Mouse (Mus musculus) hindbrain, embryonic 11.5 days (tissue): Measurements from ENCODE around the gene P2ry12. TPM values are rescaled to one million over a fixed set of nuclear protein-coding genes. Genes with fewer than 3 reads are reported as not detected.

Experiments used
- ATAC-seq: fragments of 200-750 bp; cut with Nextera tagmentation; 2 replicates; pipeline ENCODE4 v1.8.0; 2017; ENCODE audit warnings: mild to moderate bottlenecking, moderate TSS enrichment, moderate library complexity; ENCODE audit not compliant: low FRiP score
- DNase-seq: peaks from one replicate; pipeline ENCODE4 v3.0.0-alpha.2; 2015; ENCODE audit warnings: low spot score
- H3K27ac ChIP-seq: fragments of 300-500 bp; sonication (generic); 2 replicates; pipeline ENCODE4 v1.5.1; 2014; ENCODE audit warnings: mild to moderate bottlenecking, low read depth, low read length
- H3K27me3 ChIP-seq: fragments of 300-500 bp; sonication (generic); 2 replicates; pipeline ENCODE4 v1.6.1; 2014; ENCODE audit warnings: mild to moderate bottlenecking, low read length, moderate library complexity, mixed read lengths; ENCODE audit not compliant: control insufficient read depth, insufficient read depth
- H3K36me3 ChIP-seq: fragments of 300-500 bp; sonication (generic); 2 replicates; pipeline ENCODE4 v1.6.1; 2014; ENCODE audit warnings: mild to moderate bottlenecking, low read length, moderate library complexity, mixed read lengths; ENCODE audit not compliant: control insufficient read depth, insufficient read depth
- H3K4me1 ChIP-seq: fragments of 300-500 bp; sonication (generic); replicated peaks from 2 replicates; pipeline ENCODE4 v1.6.1; 2014; ENCODE audit warnings: low read length, mixed read lengths; ENCODE audit not compliant: control insufficient read depth, insufficient read depth
- H3K4me2 ChIP-seq: fragments of 300-500 bp; sonication (generic); replicated peaks from 2 replicates; pipeline ENCODE4 v1.6.1; 2014; ENCODE audit warnings: mild to moderate bottlenecking, low read depth, low read length
- H3K4me3 ChIP-seq: fragments of 300-500 bp; sonication (generic); 2 replicates; pipeline ENCODE4 v1.5.1; 2014; ENCODE audit warnings: low read depth, low read length
- H3K9ac ChIP-seq: fragments of 300-500 bp; sonication (generic); 2 replicates; pipeline ENCODE4 v1.6.1; 2014; ENCODE audit warnings: low read depth, low read length
- H3K9me3 ChIP-seq: fragments of 300-500 bp; sonication (generic); 2 replicates; pipeline ENCODE4 v1.6.1; 2016; ENCODE audit warnings: low read length; ENCODE audit not compliant: control insufficient read depth
- WGBS: fragments of 180-500 bp; shearing (Covaris S2); extraction: QIAGEN DNeasy Blood & Tissue Kit; methylation state at CpG from one replicate; pipeline ENCODE4 v1.1.7; 2014; 5-methylcytosine and 5-hydroxymethylcytosine counted together
- polyA plus RNA-seq: library from polyadenylated mRNA; unstranded; fragments of >200 nt; fragmentation: Nextera tagmentation; extraction: Ambion mirVana; gene quantifications from 2 replicates; pipeline ENCODE4 v1.2.1, GENCODE M21; 2014

The P2ry12 gene
- polyA plus RNA-seq, 1 experiment from 2014 or later = 4.3 TPM

DNA sequence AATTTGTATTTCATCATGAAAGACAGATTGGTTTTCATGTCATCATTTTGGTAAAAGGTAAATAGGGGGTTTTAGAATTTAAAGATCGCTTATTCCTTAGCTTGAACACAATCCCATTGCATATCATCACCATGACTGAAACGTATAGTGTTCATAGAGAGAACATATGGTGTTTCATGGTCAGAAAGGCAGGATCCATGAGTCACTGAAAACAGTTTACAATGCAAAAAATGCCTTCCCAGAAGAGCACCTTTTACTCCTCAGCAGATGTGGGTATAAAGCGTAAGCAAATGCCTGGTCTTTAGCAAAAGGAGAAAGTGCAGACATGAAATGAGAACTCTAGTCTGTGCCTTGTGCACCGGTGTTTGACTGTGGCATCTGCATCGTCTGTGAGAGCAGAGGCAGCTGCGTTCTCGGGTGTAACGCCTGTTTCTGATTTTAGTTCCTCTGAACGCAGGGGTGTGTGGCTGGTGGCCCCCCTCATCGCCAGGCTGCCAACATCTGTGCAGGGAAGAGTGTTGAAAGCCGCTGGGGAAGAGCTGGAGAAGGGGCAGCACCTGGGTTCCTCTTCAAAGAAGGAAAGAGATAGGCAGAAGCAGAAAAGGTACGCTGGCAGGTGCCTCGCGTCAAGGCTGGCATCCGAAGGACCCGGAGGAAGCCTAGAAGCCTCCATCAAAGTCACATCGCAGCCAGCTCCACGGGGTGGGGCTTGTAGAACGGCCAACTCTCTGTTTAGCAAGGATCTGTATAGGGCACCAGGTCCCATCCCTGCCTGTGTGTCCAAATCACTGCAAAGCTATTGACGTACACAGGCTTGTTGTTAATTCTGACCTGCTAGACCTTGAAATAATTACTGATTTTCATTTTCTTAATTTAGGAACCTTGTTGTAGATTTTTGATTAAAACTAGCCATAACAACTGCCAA, 4.7 kb downstream of the P2ry12 start:
- Histone ChIP-seq H3K36me3 (no peaks in the 10 kb centered on the region), H3K9ac (no peak overlapping the region)
- ATAC-seq = no peak

DNA sequence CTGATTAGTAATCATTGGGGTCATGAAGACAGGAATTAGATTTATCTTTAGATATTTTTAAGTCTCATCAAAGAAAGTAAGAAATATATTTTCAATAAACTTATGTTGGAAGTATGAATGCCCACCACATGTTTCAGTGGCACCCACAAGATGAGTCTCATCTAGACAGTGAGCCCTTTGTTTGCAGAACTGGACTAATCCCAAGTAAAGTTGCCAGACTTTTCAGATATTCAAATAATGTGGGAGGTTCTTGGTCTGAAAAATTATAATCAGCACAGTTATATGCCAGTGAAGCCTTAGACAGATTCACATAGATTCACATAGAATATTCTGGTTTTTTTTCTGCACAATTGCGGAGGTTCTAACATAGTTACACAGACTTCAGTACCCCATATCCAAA, 12.2 kb downstream of the P2ry12 start:
- Histone ChIP-seq H3K9me3 (no peaks in the 10 kb centered on the region), H3K4me2 (no peak overlapping the region), H3K4me1 (no peaks in the 10 kb centered on the region), H3K4me3 (no peak overlapping the region), H3K9ac (no peak overlapping the region), H3K27ac (no peak overlapping the region), H3K36me3 (no peaks in the 10 kb centered on the region), H3K27me3 (no peaks in the 10 kb centered on the region)
- 95% methylated on average over 1 of the region's 1 CpGs for WGBS
- DNase-seq = no peak
- ATAC-seq = no peak

More for the DNA sequence above, 4.7 kb downstream of the P2ry12 start:
- DNase-seq = no peak
- Histone ChIP-seq H3K9me3 (no peaks in the 10 kb centered on the region), H3K4me2 (no peak overlapping the region), H3K4me1 (no peaks in the 10 kb centered on the region), H3K27me3 (no peaks in the 10 kb centered on the region), H3K4me3 (no peak overlapping the region), H3K27ac (no peak overlapping the region)
- WGBS = 85% methylated on average over 20 of the region's 20 CpGs

DNA sequence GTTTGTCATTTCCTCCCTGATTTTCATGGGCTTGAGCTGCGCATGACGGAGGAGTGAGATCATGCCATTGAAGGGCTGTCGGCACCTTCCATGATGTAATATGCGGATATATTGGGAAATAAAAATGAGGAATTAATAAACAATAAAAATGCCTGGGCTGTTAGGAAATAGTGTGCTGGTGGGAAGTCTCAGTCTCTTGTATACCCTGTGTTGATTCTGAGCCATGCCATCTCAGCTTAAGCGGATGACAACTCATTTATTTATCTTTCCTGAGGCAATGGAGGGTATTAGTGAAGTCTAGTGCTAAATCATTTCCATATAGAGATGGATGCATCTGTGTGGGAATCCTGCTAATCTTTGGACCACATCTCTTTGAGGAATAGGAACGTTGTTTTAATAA, 14.6 kb downstream of the P2ry12 start:
- Histone ChIP-seq H3K27ac (no peak overlapping the region), H3K4me3 (no peak overlapping the region), H3K9ac (no peak overlapping the region), H3K4me1 (no peaks in the 10 kb centered on the region), H3K9me3 (no peaks in the 10 kb centered on the region), H3K27me3 (no peaks in the 10 kb centered on the region), H3K36me3 (no peaks in the 10 kb centered on the region), H3K4me2 (no peak overlapping the region)
- 92% methylated on average over 6 of the region's 6 CpGs for WGBS
- ATAC-seq (no peak), DNase-seq (no peak)

DNA sequence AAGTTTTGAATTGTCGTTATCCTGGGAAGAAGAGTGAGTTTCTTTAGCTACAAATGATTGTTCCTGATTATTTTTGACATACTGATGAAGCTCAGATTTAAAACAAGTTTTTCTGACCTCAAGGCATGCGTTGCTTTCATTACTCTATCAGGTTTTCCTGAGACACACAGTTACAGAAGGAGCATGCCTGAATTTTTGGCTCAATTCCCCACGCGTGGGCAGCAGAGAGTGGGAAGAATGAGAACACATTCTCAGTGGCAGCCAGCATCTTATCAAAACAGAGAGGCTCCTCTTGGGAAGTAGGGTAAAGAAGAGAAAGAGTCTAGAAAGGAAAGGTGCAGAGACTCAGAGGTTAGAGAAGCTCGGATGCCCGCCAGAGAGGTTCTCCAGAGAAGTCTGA, 19.3 kb downstream of the P2ry12 start:
- no peak for DNase-seq
- H3K36me3 ChIP-seq = no peaks in the 10 kb centered on the region
- no peak overlapping the region for H3K4me3 ChIP-seq
- no peaks in the 10 kb centered on the region for H3K9me3 ChIP-seq
- no peaks in the 10 kb centered on the region for H3K4me1 ChIP-seq
- H3K27me3 ChIP-seq = no peaks in the 10 kb centered on the region
- H3K9ac ChIP-seq = no peak overlapping the region
- no peak for ATAC-seq
- WGBS = 82% methylated on average over 6 of the region's 6 CpGs
- no peak overlapping the region for H3K27ac ChIP-seq
- no peak overlapping the region for H3K4me2 ChIP-seq

DNA sequence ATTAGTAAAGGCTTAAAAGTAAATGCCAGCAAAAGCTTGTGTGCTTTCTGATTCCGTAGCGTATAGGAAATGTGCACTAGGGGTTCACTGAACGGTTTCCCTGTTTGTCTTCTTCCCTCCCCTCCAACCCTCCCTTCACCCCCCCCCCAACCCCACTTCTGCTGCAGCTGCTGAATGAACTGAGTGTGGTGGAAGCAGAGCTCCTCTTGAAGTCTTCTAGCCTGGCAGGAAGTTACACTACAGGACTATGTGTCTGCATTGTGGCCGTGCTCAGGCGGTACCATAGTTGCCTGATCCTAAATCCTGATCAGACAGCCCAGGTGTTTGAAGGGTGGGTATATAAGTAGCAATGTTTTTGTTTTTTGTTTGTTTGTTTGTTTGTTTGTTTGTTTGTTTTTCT, 27.8 kb downstream of the P2ry12 start:
- ATAC-seq = no peak
- 78% methylated on average over 5 of the region's 5 CpGs for WGBS
- no peaks in the 10 kb centered on the region for H3K4me1 ChIP-seq

DNA sequence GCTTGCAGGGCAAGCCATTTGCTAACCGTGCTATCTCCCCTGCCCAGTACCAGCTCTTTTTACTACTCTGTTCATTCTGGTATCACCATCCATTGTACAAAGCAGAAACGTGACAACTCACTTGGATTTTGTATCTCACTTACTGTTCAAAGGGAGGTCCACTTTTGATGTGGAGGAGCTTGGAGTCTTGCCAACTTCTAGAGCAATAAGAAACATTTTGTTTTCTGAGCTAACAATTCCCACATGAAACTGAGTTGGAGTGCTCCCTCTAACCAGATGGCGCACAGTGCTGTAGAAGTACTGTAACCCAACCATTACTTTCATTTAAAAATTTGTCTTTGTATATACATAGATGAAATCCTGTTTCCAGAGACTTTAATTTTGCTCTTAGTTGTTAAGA, 31.8 kb downstream of the P2ry12 start:
- no peak overlapping the region for H3K4me2 ChIP-seq
- no peak overlapping the region for H3K27ac ChIP-seq
- no peaks in the 10 kb centered on the region for H3K4me1 ChIP-seq
- no peaks in the 10 kb centered on the region for H3K36me3 ChIP-seq
- H3K9me3 ChIP-seq = no peaks in the 10 kb centered on the region
- WGBS = 81% methylated on average over 3 of the region's 3 CpGs
- no peak for DNase-seq
- no peak for ATAC-seq
- no peak overlapping the region for H3K9ac ChIP-seq
- no peaks in the 10 kb centered on the region for H3K27me3 ChIP-seq
- no peak overlapping the region for H3K4me3 ChIP-seq

More for the DNA sequence above, 27.8 kb downstream of the P2ry12 start:
- no peak overlapping the region for H3K27ac ChIP-seq
- H3K4me2 ChIP-seq = no peak overlapping the region
- no peak for DNase-seq
- no peaks in the 10 kb centered on the region for H3K27me3 ChIP-seq
- H3K9me3 ChIP-seq = no peaks in the 10 kb centered on the region
- no peaks in the 10 kb centered on the region for H3K36me3 ChIP-seq
- no peak overlapping the region for H3K4me3 ChIP-seq
- no peak overlapping the region for H3K9ac ChIP-seq

DNA sequence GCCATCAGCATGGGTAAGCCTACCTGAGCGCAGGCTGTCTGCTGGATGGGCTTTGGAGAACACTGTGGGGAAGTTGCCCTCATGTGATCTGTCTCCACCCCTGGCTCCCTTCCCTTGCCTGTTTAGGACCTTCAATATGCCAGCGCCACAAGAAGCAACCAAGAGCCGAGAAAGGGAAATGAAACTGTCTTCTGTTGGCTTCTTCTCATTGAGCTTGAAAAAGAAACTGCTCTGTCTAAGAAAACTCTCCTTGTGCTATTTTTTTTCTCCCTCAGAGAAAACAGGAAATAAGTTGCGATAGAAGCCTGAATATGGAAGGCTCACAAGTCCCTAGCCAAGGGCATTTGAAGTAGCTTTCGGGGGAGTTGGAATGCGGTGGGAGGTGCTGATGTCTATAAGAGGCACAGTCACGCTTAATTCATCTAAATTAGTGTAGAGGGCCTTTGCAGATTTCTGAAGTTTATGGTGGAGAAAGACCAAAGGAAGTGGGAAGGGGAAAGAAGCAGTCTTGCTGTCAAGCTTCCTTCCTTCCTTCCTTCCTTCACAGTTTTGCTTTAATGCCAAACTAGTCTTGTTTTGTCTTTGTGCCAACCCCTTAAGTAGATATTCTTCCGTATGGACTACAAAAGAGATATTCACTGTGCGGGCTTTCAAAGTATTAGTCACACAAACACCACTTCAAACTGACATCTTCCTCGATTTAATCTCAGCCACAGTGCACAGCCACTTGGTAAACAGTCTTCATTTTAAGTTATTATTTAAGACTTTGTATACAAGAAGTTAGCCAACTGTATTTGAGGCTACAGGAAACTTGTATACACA, 33.7 kb downstream of the P2ry12 start:
- 61% methylated on average over 10 of the region's 10 CpGs for WGBS
- no peaks in the 10 kb centered on the region for H3K27me3 ChIP-seq
- H3K27ac ChIP-seq = peak overlapping the region; percentile 11; the same call in 1 of the 2 replicates
- no peaks in the 10 kb centered on the region for H3K4me1 ChIP-seq
- no peak overlapping the region for H3K9ac ChIP-seq
- no peaks in the 10 kb centered on the region for H3K36me3 ChIP-seq
- H3K4me3 ChIP-seq = no peak overlapping the region
- H3K4me2 ChIP-seq = no peak overlapping the region
- DNase-seq (no peak), ATAC-seq (no peak)
- H3K9me3 ChIP-seq = no peaks in the 10 kb centered on the region

DNA sequence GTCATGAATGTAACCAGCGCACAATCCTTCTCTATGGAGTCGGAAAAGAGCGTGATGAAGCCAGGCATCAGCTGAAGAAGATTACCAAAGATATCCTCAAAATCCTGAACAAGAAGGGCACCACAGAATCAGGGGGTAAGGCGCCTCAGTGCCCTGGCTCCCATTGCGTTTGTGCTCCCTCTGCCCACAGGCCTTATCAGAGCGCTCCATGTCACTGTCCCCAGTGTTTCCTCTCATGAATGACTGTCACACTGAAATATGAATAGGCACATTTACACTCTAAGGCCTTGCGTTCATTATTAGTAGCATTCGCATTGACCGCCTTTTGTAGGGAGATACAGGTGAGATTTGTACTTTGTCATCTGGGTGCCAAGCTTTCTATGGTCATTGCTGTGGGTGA, 35.0 kb downstream of the P2ry12 start:
- Histone ChIP-seq H3K4me2 (no peak overlapping the region), H3K9ac (no peak overlapping the region), H3K27me3 (no peaks in the 10 kb centered on the region), H3K4me1 (no peaks in the 10 kb centered on the region), H3K4me3 (no peak overlapping the region), H3K9me3 (no peaks in the 10 kb centered on the region), H3K27ac (no peak overlapping the region), H3K36me3 (no peaks in the 10 kb centered on the region)
- 96% methylated on average over 9 of the region's 9 CpGs for WGBS
- no peak for DNase-seq
- ATAC-seq = no peak
